Comparison of ENCODE assay signal across 8 mouse cellular contexts in genomic region chr11:109891989-109892386, GRCm38 (mm10).
DNase-seq lines count a peak whose midpoint lies in the region; ATAC-seq lines count a peak whose summit lies in the region.

No protein-coding gene starts in this region.

- no peaks in the 10 kb centered on the region for H3K4me1 ChIP-seq in heart, embryonic 11.5 days (ENCODE audit: control insufficient read depth, insufficient read depth, low read length)
- H3K4me1 ChIP-seq in forebrain, embryonic 12.5 days, result no peaks in the 10 kb centered on the region

- WGBS in heart, embryonic 11.5 days (ENCODE audit: insufficient replicate concordance), result 76% methylated on average over 4 of the region's 4 CpGs
- 77% methylated on average over 4 of the region's 4 CpGs for WGBS in forebrain, embryonic 12.5 days

- no peak overlapping the region for H3K9ac ChIP-seq in heart, embryonic 11.5 days (ENCODE audit: low read depth, low read length)
- no peak overlapping the region for H3K9ac ChIP-seq in forebrain, embryonic 12.5 days

- H3K4me3 ChIP-seq in heart, embryonic 11.5 days (ENCODE audit: low read depth, low read length), result no peak overlapping the region
- no peak overlapping the region for H3K4me3 ChIP-seq in forebrain, embryonic 12.5 days (replicated peaks)

- no peaks in the 10 kb centered on the region for H3K27me3 ChIP-seq in heart, embryonic 11.5 days (ENCODE audit: control insufficient read depth, insufficient read depth, low read length)
- H3K27me3 ChIP-seq in forebrain, embryonic 12.5 days, result no peaks in the 10 kb centered on the region

- H3K27ac ChIP-seq in heart, embryonic 11.5 days (ENCODE audit: low read depth, low read length), result no peak overlapping the region
- no peak overlapping the region for H3K27ac ChIP-seq in forebrain, embryonic 12.5 days

- intact Hi-C loops in heart, postnatal 25 days (cut with DNase I), result loop anchor here (5.0 kb wide), 1 partner anchor 375 kb away; no protein-coding TSS in a partner anchor

- H3K9me3 ChIP-seq in heart, embryonic 11.5 days (replicated peaks; ENCODE audit: control insufficient read depth, low read length), result no peaks in the 10 kb centered on the region
- no peaks in the 10 kb centered on the region for H3K9me3 ChIP-seq in forebrain, embryonic 12.5 days

- peak; percentile 64 to 83 for DNase-seq in heart, adult 18-20 months
- peak; percentile 32 for DNase-seq in right cerebral cortex, adult 18-20 months
- no peak for DNase-seq in right cerebral cortex, postnatal 14 days
- DNase-seq in heart, postnatal 25 days (ENCODE audit: low spot score), result peak; percentile 40
- DNase-seq in telencephalon, adult 2 months (ENCODE audit: low read depth, low spot score), result peak; percentile 69
- no peak for DNase-seq in urinary bladder, adult 2 months (ENCODE audit: low spot score)

- H3K36me3 ChIP-seq in heart, embryonic 11.5 days (ENCODE audit: control insufficient read depth, insufficient read depth, low read length), result no peaks in the 10 kb centered on the region
- H3K36me3 ChIP-seq in forebrain, embryonic 12.5 days (replicated peaks), result no peaks in the 10 kb centered on the region

- no peak for ATAC-seq in heart, embryonic 11.5 days (replicated peaks; ENCODE audit: insufficient number of reproducible peaks, low FRiP score, low TSS enrichment)
- no peak for ATAC-seq in forebrain, embryonic 12.5 days (ENCODE audit: low FRiP score)

- H3K4me2 ChIP-seq in heart, embryonic 11.5 days, result no peak overlapping the region
- H3K4me2 ChIP-seq in forebrain, embryonic 12.5 days, result no peak overlapping the region

Comparison
In these comparisons a context has a peak if more than half of its experiments do, and no peak if none do; other contexts are left out.
1. DNase-seq: peak in heart, adult 18-20 months (2 of 2), right cerebral cortex, adult 18-20 months (single experiment), heart, postnatal 25 days (single experiment) and telencephalon, adult 2 months (single experiment); none in right cerebral cortex, postnatal 14 days (single experiment) and urinary bladder, adult 2 months (single experiment).